Mouse (Mus musculus) stomach, embryonic 16.5 days (tissue): ENCODE data around the gene Glg1. TPM values are rescaled to one million over a fixed set of nuclear protein-coding genes. Genes with fewer than 3 reads are reported as not detected.
"Not testable (repeated sequence)": the region's sequence is repeated elsewhere in the genome, so short reads cannot be mapped to it uniquely, and the experiment has no call there.

Experiments used
- ATAC-seq: fragments of 200-750 bp; cut with Nextera tagmentation; 2 replicates; pipeline ENCODE4 v1.8.0; 2017; ENCODE audit warnings: moderate number of reproducible peaks, moderate TSS enrichment; ENCODE audit not compliant: insufficient read depth, low FRiP score
- H3K27ac ChIP-seq: fragments of 300-500 bp; sonication (generic); 2 replicates; pipeline ENCODE4 v1.5.1; 2014; ENCODE audit warnings: low read length
- H3K27me3 ChIP-seq: fragments of 300-500 bp; sonication (generic); 2 replicates; pipeline ENCODE4 v1.6.1; 2014; ENCODE audit warnings: low read length, control low read depth, mixed read lengths; ENCODE audit not compliant: control insufficient read depth, insufficient read depth
- H3K36me3 ChIP-seq: fragments of 300-500 bp; sonication (generic); 2 replicates; pipeline ENCODE4 v1.6.1; 2014; ENCODE audit warnings: low read length; ENCODE audit not compliant: control insufficient read depth, insufficient read depth
- H3K4me1 ChIP-seq: fragments of 300-500 bp; sonication (generic); 2 replicates; pipeline ENCODE4 v1.6.1; 2014; ENCODE audit warnings: low read length, control low read depth, mixed read lengths; ENCODE audit not compliant: control insufficient read depth, insufficient read depth
- H3K4me2 ChIP-seq: fragments of 300-500 bp; sonication (generic); 2 replicates; pipeline ENCODE4 v1.6.1; 2014; ENCODE audit warnings: low read depth, low read length, mixed read lengths
- H3K4me3 ChIP-seq: fragments of 300-500 bp; sonication (generic); replicated peaks from 2 replicates; pipeline ENCODE4 v1.5.1; 2014; ENCODE audit warnings: mild to moderate bottlenecking, low read length
- H3K9ac ChIP-seq: fragments of 300-500 bp; sonication (generic); 2 replicates; pipeline ENCODE4 v1.6.1; 2014; ENCODE audit warnings: low read length
- H3K9me3 ChIP-seq: fragments of 300-500 bp; sonication (generic); replicated peaks from 2 replicates; pipeline ENCODE4 v1.6.1; 2016; ENCODE audit warnings: low read length, control low read depth; ENCODE audit not compliant: control insufficient read depth
- WGBS: fragments of 180-500 bp; shearing (Covaris S2); extraction: QIAGEN DNeasy Blood & Tissue Kit; methylation state at CpG from one replicate; pipeline ENCODE4 v1.1.7; 2014; 5-methylcytosine and 5-hydroxymethylcytosine counted together
- polyA plus RNA-seq: library from polyadenylated mRNA; unstranded; fragments of >200 nt; fragmentation: Nextera tagmentation; extraction: Ambion mirVana; gene quantifications from 2 replicates; pipeline ENCODE4 v1.2.1, GENCODE M21; 2015

Gene Glg1
- polyA plus RNA-seq, 1 experiment from 2014 or later, result 53.9 TPM

- ATAC-seq, result no peak
- peaks cover 10% of the 10 kb centered on the region; the same call in 1 of the 2 replicates for H3K4me1 ChIP-seq
- H3K4me3 ChIP-seq, result no peak overlapping the region
- H3K9ac ChIP-seq, result no peak overlapping the region
- 0 out of 2 replicates have a peak overlapping the region, but pooled peaks have one; percentile 65 for H3K4me2 ChIP-seq
- no peak overlapping the region for H3K27ac ChIP-seq
- peaks cover 11% of the 10 kb centered on the region; the same call in 1 of the 2 replicates for H3K36me3 ChIP-seq
- H3K27me3 ChIP-seq, result no peaks in the 10 kb centered on the region
- WGBS, result 86% methylated on average over 1 of the region's 1 CpGs
- no peaks in the 10 kb centered on the region for H3K9me3 ChIP-seq
Observed at GRCm38 (mm10) chr8:111298011-111298410, 39.0 kb upstream of the Glg1 start.

GRCm38 (mm10) chr8:111291733-111292132 lies 32.7 kb upstream of the Glg1 start:
- WGBS, result 85% methylated on average over 7 of the region's 7 CpGs
- no peak overlapping the region for H3K4me2 ChIP-seq
- no peaks in the 10 kb centered on the region for H3K27me3 ChIP-seq
- ATAC-seq, result no peak
- no peaks in the 10 kb centered on the region for H3K9me3 ChIP-seq
- no peak overlapping the region for H3K9ac ChIP-seq
- no peak overlapping the region for H3K27ac ChIP-seq
- 0 out of 2 replicates have a peak, but pooled peaks cover 3% of the 10 kb centered on the region for H3K4me1 ChIP-seq
- H3K36me3 ChIP-seq, result peaks cover 37% of the 10 kb centered on the region; the same call in 1 of the 2 replicates
- H3K4me3 ChIP-seq, result no peak overlapping the region

- ATAC-seq, result no peak
- H3K36me3 ChIP-seq, result peaks cover 41% of the 10 kb centered on the region; the same call in 1 of the 2 replicates
- no peaks in the 10 kb centered on the region for H3K27me3 ChIP-seq
- H3K4me2 ChIP-seq, result no peak overlapping the region
- 97% methylated on average over 7 of the region's 7 CpGs for WGBS
- no peak overlapping the region for H3K9ac ChIP-seq
- no peak overlapping the region for H3K4me3 ChIP-seq
- H3K4me1 ChIP-seq, result 0 out of 2 replicates have a peak, but pooled peaks cover 3% of the 10 kb centered on the region
- H3K9me3 ChIP-seq, result no peaks in the 10 kb centered on the region
- H3K27ac ChIP-seq, result no peak overlapping the region
Observed at GRCm38 (mm10) chr8:111290586-111290985, 31.6 kb upstream of the Glg1 start.

GRCm38 (mm10) chr8:111285603-111286002 lies 26.6 kb upstream of the Glg1 start:
- no peak overlapping the region for H3K27ac ChIP-seq
- H3K4me1 ChIP-seq, result no peaks in the 10 kb centered on the region
- no peaks in the 10 kb centered on the region for H3K9me3 ChIP-seq
- no peak overlapping the region for H3K9ac ChIP-seq
- no peaks in the 10 kb centered on the region for H3K27me3 ChIP-seq
- peaks cover 51% of the 10 kb centered on the region for H3K36me3 ChIP-seq
- H3K4me3 ChIP-seq, result no peak overlapping the region
- no peak overlapping the region for H3K4me2 ChIP-seq
- ATAC-seq, result no peak
- WGBS, result 75% methylated on average over 4 of the region's 4 CpGs

- H3K9ac ChIP-seq, result no peak overlapping the region
- H3K9me3 ChIP-seq, result no peaks in the 10 kb centered on the region
- H3K4me2 ChIP-seq, result no peak overlapping the region
- no peak overlapping the region for H3K27ac ChIP-seq
- H3K36me3 ChIP-seq, result peaks cover 33% of the 10 kb centered on the region
- H3K4me1 ChIP-seq, result no peaks in the 10 kb centered on the region
- no peak for ATAC-seq
- WGBS, result 90% methylated on average over 3 of the region's 3 CpGs
- H3K4me3 ChIP-seq, result no peak overlapping the region
- H3K27me3 ChIP-seq, result no peaks in the 10 kb centered on the region
Observed at GRCm38 (mm10) chr8:111282093-111282492, 23.1 kb upstream of the Glg1 start.

GRCm38 (mm10) chr8:111268277-111268676 lies 9.3 kb upstream of the Glg1 start:
- no peaks in the 10 kb centered on the region for H3K27me3 ChIP-seq
- 73% methylated on average over 2 of the region's 2 CpGs for WGBS
- no peak overlapping the region for H3K9ac ChIP-seq
- H3K4me3 ChIP-seq, result no peak overlapping the region
- no peaks in the 10 kb centered on the region for H3K4me1 ChIP-seq
- ATAC-seq, result no peak
- H3K36me3 ChIP-seq, result peaks cover 9% of the 10 kb centered on the region
- H3K4me2 ChIP-seq, result no peak overlapping the region
- no peaks in the 10 kb centered on the region for H3K9me3 ChIP-seq
- no peak overlapping the region for H3K27ac ChIP-seq

- ATAC-seq, H3K4me2 ChIP-seq, H3K4me1 ChIP-seq, H3K27ac ChIP-seq, H3K9me3 ChIP-seq, H3K9ac ChIP-seq, H3K36me3 ChIP-seq, H3K27me3 ChIP-seq, H3K4me3 ChIP-seq: not testable (repeated sequence)
- WGBS, result 70% methylated on average over 7 of the region's 7 CpGs
Observed at GRCm38 (mm10) chr8:111266161-111266560, 7.1 kb upstream of the Glg1 start.

GRCm38 (mm10) chr8:111264693-111265220 lies 5.7 kb upstream of the Glg1 start:
- Histone ChIP-seq H3K36me3 (no peaks in the 10 kb centered on the region), H3K9me3 (no peaks in the 10 kb centered on the region), H3K4me2 (no peak overlapping the region), H3K27ac (no peak overlapping the region), H3K9ac (no peak overlapping the region), H3K4me3 (no peak overlapping the region), H3K4me1 (no peaks in the 10 kb centered on the region), H3K27me3 (no peaks in the 10 kb centered on the region)
- 80% methylated on average over 2 of the region's 2 CpGs for WGBS
- ATAC-seq, result no peak

- Histone ChIP-seq H3K9ac (no peak overlapping the region), H3K27ac (no peak overlapping the region), H3K4me3 (no peak overlapping the region), H3K9me3 (no peaks in the 10 kb centered on the region), H3K4me2 (no peak overlapping the region), H3K27me3 (no peaks in the 10 kb centered on the region), H3K36me3 (no peaks in the 10 kb centered on the region), H3K4me1 (no peaks in the 10 kb centered on the region)
- WGBS, result 53% methylated on average over 4 of the region's 4 CpGs
- no peak for ATAC-seq
Observed at GRCm38 (mm10) chr8:111261981-111262381, 3.0 kb upstream of the Glg1 start.
